Mouse (Mus musculus) lung, adult 2 months (tissue): ENCODE measurements around the gene Faap20.
"Not testable (repeated sequence)": the region's sequence is repeated elsewhere in the genome, so short reads cannot be mapped to it uniquely, and the experiment has no call there.

Source experiments
- CTCF ChIP-seq: fragments of 200-500 bp; IDR thresholded peaks from 2 replicates; pipeline ENCODE4 v1.5.1; 2011; ENCODE audit warnings: mild to moderate bottlenecking, low read length, control low read depth; ENCODE audit not compliant: insufficient read depth
- POLR2A ChIP-seq: fragments of 200-500 bp; IDR thresholded peaks from 2 replicates; pipeline ENCODE4 v1.6.1; 2011; ENCODE audit warnings: low read depth, mild to moderate bottlenecking, control low read depth, low read length, borderline replicate concordance; ENCODE audit errors: extremely low read depth

DNA sequence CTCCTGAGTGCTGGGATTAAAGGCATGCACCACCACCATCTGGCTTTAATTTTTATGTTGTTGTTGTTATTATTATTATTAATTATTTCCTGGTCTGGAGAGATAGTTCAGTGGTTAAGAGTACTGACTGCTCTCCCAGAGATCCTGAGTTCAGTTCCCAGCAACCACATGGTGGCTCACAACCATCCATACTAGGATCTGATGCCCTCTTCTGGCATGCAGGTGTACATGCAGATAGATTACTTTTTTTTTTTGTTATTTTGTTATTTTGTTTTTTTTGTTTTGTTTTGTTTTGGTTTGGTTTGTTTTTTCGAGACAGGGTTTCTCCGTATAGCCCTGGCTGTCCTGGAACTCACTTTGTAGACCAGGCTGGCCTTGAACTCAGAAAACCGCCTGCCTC, 1.5 kb upstream of the Faap20 start:
- not testable (repeated sequence) for TF ChIP-seq CTCF, POLR2A
